Mouse (Mus musculus) erythroblast, embryonic 14.5 days (primary cell): ENCODE measurements at regions not wholly inside any gene's neighbourhood (a gene's known extent, or its start where the extent isn't known, plus 50 kb on each side); places are given as distances from the start of the nearest gene placed in this dataset.

Source experiments
- GATA1 ChIP-seq: IDR thresholded peaks from 2 replicates; pipeline ENCODE4 v1.6.1; 2012; ENCODE audit warnings: low read length, inconsistent platforms, mixed read lengths
- TAL1 ChIP-seq: IDR thresholded peaks from 3 replicates; pipeline ENCODE4 v1.6.1; 2012; ENCODE audit warnings: low read length, inconsistent platforms, mixed read lengths

GRCm38 (mm10) chr17:82905483-82905882 is 309.6 kb upstream of the Pkdcc start:
- TF ChIP-seq GATA1, result no peak
- no peak for TF ChIP-seq TAL1
